Mouse (Mus musculus): ENCODE data around the gene Tmem270.

GRCm38 (mm10) chr5:134946063-134946856 lies 39.7 kb upstream of the Tmem270 start:
- TF ChIP-seq CTCF (IDR thresholded peaks at IDR 0.05; ENCODE audit: control insufficient read depth, insufficient read depth, insufficient read length) (no peak), USF1 (IDR thresholded peaks at IDR 0.05; ENCODE audit: low read depth) (no peak), MYOD1 (IDR thresholded peaks at IDR 0.05; ENCODE audit: control insufficient read depth, insufficient read length, low read depth) (no peak), MAX (IDR thresholded peaks at IDR 0.05) (no peak), CEBPB (IDR thresholded peaks at IDR 0.05; ENCODE audit: low read depth) (no peak), MYOG (IDR thresholded peaks at IDR 0.05; ENCODE audit: control insufficient read depth, extremely low read depth, insufficient read length) (no peak)

Measured in C2C12 (cell line).